Mouse (Mus musculus) spleen, adult 12 weeks (tissue): ENCODE results near the gene Syn2.

Experiments used
- DNase-seq: peaks from one replicate; pipeline ENCODE4 v3.0.0; 2022; ENCODE audit warnings: low spot score

Syn2 gene

DNA sequence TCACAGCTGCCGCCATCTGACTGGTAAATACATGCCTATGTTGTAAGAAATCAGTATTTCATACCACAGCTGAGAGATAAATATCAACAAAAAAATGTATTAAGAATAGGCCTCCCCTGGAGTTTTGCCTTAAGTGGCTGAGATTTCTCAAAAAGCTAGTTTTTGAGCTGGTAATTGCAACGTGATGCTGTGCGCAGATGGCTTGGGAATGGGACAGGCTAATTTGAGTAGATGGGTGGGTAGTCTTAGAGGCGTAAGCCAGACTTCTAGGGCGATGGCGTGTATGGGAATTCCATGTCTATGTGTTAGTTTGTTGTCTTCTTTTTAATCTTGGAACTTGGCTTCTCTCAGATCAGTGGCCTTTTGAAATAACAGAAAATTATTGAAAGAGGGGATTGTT, 157.1 kb downstream of the Syn2 start:
- DNase-seq: no peak

DNA sequence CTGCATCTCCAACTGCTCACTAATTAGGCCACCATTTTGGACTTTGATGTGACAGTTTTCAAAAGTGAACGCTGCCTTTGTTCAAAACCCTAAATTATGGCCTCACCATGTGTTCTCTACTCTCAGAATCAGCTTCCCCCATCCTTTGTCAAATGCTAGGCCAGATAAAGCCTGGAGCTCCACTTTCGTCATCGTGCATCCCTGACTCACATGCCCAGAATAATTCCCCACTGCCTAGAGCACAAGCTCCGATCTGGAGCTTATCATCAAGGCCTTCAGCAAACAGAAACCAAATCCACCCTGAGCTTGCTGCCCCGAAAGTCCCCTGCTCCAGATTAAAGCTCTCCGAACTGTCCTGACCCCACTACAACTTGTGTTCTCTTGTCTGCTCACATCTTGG, 157.9 kb downstream of the Syn2 start:
- DNase-seq: no peak

DNA sequence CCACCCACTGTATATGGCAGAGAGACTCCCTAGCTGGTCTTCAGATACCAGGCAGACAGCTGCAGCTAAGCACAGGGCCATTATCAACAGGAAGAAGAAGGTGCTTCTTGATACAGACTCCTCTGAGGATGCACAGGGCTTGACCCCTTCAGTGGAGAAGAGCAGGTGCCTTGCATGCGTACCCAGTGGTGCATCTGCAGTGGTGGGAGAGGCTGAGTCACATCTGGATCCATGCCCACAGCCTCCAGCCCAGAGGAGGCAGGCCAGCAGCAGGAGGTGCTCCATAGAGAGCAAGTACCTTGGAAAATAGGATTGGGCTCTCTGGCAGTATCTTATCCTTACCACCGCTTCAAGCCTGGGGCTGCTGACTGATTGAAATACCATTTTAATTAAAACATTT, 159.2 kb downstream of the Syn2 start:
- no peak for DNase-seq

DNA sequence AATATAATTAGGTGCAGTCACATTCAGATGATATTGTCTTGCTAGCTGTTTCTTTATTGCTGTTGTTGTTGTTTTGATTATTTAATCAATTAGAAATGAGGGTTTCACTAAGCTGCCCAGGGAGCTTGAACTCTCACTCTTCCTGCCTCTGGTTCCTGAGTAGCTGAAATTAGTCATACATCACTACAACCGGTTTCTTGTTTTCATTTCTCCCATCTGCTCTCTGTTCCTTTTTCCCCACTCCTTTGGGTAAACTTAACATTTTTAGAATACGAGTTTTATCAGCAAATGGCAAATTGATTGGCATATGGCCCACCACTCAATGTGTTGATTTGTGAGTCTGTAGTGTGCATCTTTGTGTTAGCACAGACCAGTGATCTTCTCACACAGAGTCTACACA, 172.4 kb downstream of the Syn2 start:
- DNase-seq: no peak

DNA sequence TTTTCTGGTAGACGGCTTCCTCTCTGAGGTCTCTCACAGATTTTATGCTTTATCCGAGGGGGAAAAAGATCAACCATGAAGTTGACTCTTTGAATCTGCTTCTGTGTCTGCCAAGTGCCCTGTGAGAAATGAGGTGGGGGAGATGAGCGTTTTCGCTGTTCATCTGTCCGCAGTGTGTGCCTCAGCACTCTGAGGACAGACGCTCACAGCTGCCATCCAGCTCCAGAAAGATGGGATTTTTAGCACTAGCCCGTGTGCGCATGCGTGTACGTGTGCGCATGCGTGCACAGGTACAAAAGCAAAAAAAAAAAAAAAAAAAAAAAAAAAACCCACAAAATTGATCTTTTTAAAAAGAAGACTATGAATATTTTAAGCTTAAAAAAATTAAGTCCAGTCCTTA, 178.1 kb downstream of the Syn2 start:
- no peak for DNase-seq

DNA sequence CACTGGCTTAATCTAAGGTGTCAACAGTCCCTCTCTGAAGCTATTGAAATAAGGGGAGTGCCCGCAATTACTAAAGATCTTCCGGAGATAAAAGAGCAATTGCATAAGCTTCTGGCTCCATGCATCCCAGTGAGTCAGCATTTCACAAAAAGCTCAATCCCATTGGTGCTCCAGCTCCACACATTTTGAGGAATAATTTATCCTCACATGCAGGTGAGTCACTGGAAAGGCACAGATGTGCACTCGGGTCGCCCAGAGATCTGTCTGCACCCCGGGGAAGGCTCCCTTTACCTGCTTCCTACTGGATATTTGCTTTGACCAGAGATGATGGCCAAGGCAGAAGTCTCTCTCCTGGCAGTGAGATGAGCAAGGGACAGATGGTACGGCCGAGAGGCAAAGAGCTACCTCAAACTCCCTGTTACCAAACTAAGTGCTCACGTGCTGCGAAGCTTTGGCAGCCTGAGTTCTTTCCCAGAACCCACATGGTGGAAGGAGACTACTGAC, 178.6 kb downstream of the Syn2 start:
- no peak for DNase-seq

DNA sequence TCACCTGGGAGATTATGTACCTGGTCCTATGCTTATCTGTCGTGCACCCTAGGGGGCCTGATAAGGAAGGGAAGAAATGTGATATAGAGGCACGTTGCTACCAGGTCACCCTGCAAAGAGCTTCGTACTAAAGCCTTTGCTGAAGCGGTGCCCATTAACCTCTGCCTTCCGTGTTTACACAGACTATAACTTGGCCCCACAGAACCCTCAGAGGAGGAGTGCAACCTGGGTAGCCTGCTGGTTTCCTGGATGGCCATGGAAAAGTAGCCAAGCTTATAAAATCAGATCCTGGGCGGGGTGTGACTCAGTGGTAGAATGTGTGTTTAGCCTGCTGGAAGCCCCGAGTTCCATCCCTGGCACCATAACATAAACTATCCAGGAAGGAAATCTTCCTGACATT, 179.2 kb downstream of the Syn2 start:
- no peak for DNase-seq

DNA sequence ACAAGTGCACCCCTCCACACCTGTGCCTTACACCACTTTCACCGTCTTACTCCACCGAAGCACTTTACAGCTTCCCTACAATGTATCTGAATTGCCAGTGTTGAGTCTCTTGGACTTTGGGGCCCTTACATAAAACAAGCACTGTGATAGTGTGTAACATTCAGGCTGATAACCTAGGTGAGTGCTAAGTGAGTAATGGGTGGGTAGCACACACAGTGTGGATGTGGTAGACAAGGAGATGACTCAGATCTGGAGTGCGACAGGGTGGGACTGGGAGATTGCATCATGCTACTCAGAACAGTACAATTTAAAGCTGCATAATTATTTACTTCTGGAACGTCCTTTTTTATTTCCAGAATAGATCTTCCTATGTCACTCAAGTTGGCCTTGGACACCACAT, 181.1 kb downstream of the Syn2 start:
- no peak for DNase-seq

DNA sequence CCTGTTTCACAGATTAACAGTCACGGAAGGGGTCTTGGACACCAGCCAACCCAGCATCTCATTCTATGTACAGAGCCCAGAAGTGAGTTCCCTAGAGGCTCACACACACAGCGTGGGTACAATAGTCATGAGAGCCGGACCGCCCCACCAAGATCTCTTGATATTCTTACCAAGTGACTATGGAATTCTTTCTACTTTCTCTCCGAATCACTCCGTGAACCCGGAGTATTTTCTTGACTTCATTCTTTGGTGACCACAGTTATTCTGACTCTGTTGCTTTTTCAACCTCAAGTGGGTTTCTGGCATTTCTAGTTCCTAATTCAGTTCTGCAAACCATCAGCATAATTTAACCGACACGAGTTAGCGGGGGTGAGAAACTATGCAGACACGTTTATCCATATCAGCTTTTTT, 182.1 kb downstream of the Syn2 start:
- no peak for DNase-seq

DNA sequence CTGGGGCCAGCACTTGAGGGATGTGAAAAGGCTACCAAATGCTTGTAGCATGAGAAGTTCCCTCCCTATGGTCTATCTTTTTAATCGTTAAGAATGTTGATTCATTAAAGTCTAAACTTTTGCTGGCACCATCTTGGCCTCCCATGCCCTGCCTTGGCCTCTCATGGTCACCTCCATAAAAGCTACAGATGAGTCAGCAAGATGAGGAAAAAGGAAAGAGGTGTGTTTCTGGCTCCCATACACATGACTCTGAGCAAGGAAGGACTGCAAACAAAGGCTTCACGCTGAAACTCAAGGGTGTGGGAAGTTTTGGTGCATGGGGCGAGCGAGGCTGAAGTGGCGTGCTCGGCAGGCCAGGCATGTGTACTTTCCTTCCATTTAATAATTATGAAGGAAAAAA, 184.1 kb downstream of the Syn2 start:
- no peak for DNase-seq

DNA sequence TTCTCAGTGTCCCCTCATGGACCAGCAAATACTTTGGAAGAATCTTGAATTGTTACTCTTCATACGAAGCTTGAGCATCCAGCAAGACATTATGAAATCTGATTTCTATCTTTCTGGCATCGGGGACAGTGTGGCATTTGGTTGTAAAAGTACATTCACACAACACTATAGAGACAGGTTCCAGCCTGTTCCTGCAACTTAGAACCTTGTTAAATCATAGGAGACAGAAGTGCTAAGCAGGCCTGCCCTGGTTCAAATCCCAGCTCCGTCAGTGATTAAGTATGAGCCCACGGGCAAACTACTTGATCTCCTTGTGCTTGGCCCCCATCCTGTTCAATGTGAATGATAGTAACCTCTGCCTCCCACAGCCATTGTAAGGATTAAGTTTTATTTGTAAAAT, 185.0 kb downstream of the Syn2 start:
- no peak for DNase-seq

DNA sequence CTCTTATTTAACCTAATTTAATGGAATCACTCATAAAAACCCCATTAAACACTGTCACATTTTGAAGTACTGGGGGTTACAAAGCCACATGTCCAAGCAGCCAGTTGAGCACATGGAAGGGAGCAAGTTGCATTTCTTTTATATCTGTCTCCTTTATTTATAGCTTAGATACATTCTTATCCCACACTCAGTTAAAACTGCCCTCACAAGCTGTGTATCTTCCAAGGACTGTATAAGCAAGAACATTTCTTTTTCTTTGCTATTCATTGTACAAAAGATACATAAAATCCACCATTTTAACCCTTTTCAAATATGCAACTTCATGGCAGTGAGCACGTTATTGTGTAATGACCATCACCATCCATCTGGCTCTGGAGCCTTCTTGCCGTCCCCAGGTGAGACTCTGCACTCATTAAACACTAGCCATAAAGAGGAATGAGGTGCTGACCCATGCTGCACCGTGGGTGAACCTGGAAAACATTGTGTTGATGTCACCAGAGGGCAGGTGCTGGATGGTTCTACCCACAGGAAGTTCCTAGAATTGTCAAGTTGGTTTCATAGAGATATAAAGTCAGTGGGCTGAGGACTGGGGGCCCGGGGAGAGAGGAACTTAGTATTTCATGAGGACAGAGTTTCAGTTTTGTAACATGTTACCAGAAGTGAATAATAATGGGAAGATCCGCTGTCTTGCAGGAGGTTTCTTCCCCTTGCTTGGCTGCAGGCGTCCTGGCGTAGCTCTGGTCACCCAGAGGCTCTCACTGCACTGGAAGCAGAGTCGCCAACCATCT, 186.4 kb downstream of the Syn2 start:
- no peak for DNase-seq

DNA sequence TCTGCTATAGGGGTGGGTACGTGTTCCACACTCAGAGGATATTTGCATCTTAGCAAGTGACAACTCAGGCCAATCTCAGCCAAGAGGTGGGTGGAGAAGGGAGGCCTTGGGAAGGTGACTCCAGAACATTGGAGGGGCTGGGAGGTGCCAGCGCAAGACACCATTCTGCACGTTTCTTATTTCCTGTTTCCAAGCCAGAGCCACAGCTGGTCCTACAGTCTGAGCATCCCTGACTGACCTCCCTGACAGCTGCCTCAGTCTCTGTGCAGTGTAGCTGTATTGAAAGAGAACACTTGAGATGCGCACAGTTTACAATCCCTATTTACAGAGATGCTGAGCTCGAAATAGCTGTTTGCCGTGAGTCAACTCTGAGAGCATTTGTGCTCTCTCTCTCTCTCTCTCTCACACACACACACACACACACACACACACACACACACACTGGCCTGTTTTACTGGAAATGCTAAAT, 187.2 kb downstream of the Syn2 start:
- no peak for DNase-seq

DNA sequence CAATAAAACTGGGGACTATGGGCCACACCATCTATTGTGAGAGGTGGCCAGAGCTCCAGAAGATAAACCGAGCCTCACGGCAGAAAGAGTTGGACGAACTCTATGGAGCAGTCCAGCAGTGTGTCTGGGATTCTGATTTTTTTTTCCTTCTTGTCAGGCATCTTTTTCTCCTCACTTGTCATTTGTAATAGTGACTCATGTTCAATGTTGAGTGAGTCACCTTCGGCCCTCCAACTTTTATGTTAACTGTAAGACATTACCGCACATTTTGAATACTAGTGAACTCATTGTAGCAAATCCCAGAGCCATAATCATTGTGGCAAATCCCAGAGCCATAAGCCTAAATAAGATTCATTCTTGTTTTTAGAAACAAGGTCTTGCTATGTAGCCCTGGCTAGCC, 188.3 kb downstream of the Syn2 start:
- no peak for DNase-seq

DNA sequence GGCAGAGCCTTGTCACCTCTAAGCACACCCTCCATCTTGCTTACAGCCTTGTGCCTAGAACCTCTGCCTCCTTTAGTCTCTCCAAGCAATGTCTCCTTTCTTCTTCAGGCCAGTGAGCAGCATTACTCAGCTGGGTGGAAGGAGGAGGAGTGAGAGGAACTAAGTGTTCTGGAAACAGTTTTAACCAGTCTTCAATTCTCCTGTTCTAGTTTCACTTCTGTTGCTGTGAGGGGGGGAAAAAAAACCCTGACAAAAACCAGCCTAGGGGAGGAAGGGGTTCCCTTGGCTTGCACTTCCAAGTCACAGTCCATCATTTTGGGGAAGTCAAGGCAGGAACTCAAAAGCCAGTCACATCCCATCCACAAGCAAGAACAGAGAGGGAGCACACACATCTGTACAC, 196.3 kb downstream of the Syn2 start:
- DNase-seq: no peak
